Mouse (Mus musculus) intestine, postnatal 0 days (tissue): ENCODE results near the gene Slbp. TPM values are rescaled to one million over a fixed set of nuclear protein-coding genes. Genes with fewer than 3 reads are reported as not detected.
A peak's percentile ranks its signal among the peaks of the same experiment; 100 is the strongest.

Experiments used
- ATAC-seq: fragments of 200-750 bp; cut with Nextera tagmentation; 2 replicates; pipeline ENCODE4 v1.8.0; 2017; ENCODE audit warnings: mild to moderate bottlenecking, moderate TSS enrichment, moderate library complexity
- H3K27ac ChIP-seq: fragments of 300-500 bp; sonication (generic); 2 replicates; pipeline ENCODE4 v1.5.1; 2014; ENCODE audit warnings: mild to moderate bottlenecking, low read depth, low read length, moderate library complexity
- H3K27me3 ChIP-seq: fragments of 300-500 bp; sonication (generic); replicated peaks from 2 replicates; pipeline ENCODE4 v1.6.1; 2014; ENCODE audit warnings: low read length, mixed read lengths; ENCODE audit not compliant: control insufficient read depth, insufficient read depth
- H3K36me3 ChIP-seq: fragments of 300-500 bp; sonication (generic); 2 replicates; pipeline ENCODE4 v1.6.1; 2014; ENCODE audit warnings: mild to moderate bottlenecking, moderate library complexity; ENCODE audit not compliant: control insufficient read depth, insufficient read depth
- H3K4me1 ChIP-seq: fragments of 300-500 bp; sonication (generic); replicated peaks from 2 replicates; pipeline ENCODE4 v1.6.1; 2014; ENCODE audit warnings: antibody characterized with exemption, low read length, mixed read lengths; ENCODE audit not compliant: control insufficient read depth, insufficient read depth
- H3K4me2 ChIP-seq: fragments of 300-500 bp; sonication (generic); replicated peaks from 2 replicates; pipeline ENCODE4 v1.6.1; 2014; ENCODE audit warnings: low read depth, mild to moderate bottlenecking, moderate library complexity
- H3K4me3 ChIP-seq: fragments of 300-500 bp; sonication (generic); 2 replicates; pipeline ENCODE4 v1.5.1; 2014; ENCODE audit warnings: low read depth, low read length
- H3K9ac ChIP-seq: fragments of 300-500 bp; sonication (generic); 2 replicates; pipeline ENCODE4 v1.6.1; 2014; ENCODE audit warnings: mild to moderate bottlenecking, low read depth, low read length
- H3K9me3 ChIP-seq: fragments of 300-500 bp; sonication (generic); 2 replicates; pipeline ENCODE4 v1.6.1; 2016; ENCODE audit warnings: mixed run types; ENCODE audit not compliant: control insufficient read depth
- CTCF ChIP-seq: sonication (generic); IDR thresholded peaks from 2 replicates; pipeline ENCODE4 v1.5.1; 2016; ENCODE audit warnings: low read depth, mild to moderate bottlenecking, control low read depth, antibody characterized with exemption, moderate library complexity
- WGBS: fragments of 180-500 bp; shearing (Covaris S2); extraction: QIAGEN DNeasy Blood & Tissue Kit; methylation state at CpG from one replicate; pipeline ENCODE4 v1.1.7; 2014; 5-methylcytosine and 5-hydroxymethylcytosine counted together
- polyA plus RNA-seq: library from polyadenylated mRNA; unstranded; fragments of >200 nt; fragmentation: Nextera tagmentation; extraction: Ambion mirVana; gene quantifications from 2 replicates; pipeline ENCODE4 v1.2.1, GENCODE M21; 2015

Slbp gene
- polyA plus RNA-seq, 1 experiment from 2014 or later, result 92.9 TPM

DNA sequence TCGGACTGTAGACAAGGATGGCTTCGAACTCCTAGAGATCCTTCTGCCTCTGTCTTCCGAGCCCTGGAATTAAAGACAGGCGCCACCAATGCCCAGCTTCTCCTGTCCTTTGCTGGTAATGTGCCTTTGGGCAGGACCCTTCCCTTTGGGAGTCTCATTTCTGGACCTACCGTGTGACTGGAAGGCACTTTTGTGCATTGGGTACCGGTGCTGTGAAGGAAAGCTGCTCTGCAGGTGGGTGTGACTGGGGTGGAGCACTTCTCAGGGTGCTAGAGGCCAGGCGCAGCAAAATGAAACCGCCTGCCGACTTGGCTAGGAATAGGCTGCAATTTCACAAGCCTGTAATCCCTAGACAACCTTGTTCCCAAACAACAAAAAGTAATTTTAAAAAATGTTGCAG is 22.3 kb downstream of the Slbp start:
- no peaks in the 10 kb centered on the region for H3K36me3 ChIP-seq
- H3K27me3 ChIP-seq, result no peaks in the 10 kb centered on the region
- H3K9me3 ChIP-seq, result no peaks in the 10 kb centered on the region
- H3K4me1 ChIP-seq, result peaks cover 6% of the 10 kb centered on the region; the same call in 1 of the 2 replicates
- peak overlapping the region; percentile 0; the same call in 1 of the 2 replicates for H3K9ac ChIP-seq
- peak overlapping the region; percentile 83 for H3K4me3 ChIP-seq
- no peak for TF ChIP-seq CTCF
- ATAC-seq, result peak; percentile 49
- H3K27ac ChIP-seq, result peak overlapping the region; percentile 93
- WGBS, result under 1% methylated on average over 9 of the region's 9 CpGs
- peak overlapping the region; percentile 89 for H3K4me2 ChIP-seq

DNA sequence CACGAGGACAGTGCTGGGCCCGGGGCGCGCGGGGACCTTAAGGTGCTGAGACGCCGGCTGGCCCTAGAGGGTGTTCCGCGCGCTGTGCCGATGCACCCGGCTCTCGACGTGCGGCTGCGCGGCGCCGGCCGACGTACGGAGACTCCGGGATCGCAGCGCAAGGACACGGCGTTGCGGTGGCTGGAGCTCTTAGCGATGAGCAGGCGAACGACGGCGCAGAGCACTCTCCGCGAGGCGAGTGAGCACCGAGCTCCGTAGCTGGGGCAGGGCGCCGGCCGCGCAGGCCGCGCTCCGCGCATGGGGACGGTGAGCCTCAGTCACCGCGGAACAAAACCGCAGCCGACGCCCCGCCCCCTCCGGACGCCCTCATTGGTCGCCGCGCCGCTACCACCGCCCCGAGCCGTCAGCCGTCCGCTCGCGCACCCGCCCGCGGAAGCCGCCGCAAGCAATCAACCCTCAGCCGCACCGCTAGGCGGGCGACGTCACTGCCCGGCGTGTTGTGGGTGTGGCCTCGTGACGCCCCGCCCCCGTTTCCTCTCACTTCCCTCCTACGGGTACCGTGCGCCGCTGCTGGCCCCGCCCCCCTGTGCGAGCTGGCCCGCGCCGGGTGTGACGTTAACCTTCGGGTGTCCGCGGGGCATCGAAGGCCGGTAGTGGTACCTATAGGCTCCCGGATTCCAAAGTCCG is 22.9 kb downstream of the Slbp start, which contains the start of the genes Fam53a and Gm9903:
Fam53a (minus strand) TSS at position 335 of the 687 bp plus-strand sequence.
Gm9903 (plus strand) TSS at position 625 of the 687 bp plus-strand sequence.
- peaks cover 6% of the 10 kb centered on the region; the same call in 1 of the 2 replicates for H3K4me1 ChIP-seq
- peak within 1 kb of the TSS; percentile 83 for H3K4me3 ChIP-seq
- H3K27me3 ChIP-seq, result no peaks in the 10 kb centered on the region
- under 1% methylated on average over 94 of the region's 99 CpGs for WGBS
- no peaks in the 10 kb centered on the region for H3K36me3 ChIP-seq
- peak; percentile 96 for ATAC-seq
- peak within 1 kb of the TSS; percentile 89 for H3K4me2 ChIP-seq
- H3K9me3 ChIP-seq, result no peaks in the 10 kb centered on the region
- no peak; the same call in 1 of the 2 replicates for TF ChIP-seq CTCF
- peak within 1 kb of the TSS; percentile 87 for H3K9ac ChIP-seq
- H3K27ac ChIP-seq, result peak within 1 kb of the TSS; percentile 93

GRCm38 (mm10) chr5:33628820-33629300 is 23.5 kb downstream of the Slbp start:
- peak overlapping the region; percentile 87 for H3K9ac ChIP-seq
- no peaks in the 10 kb centered on the region for H3K36me3 ChIP-seq
- no peaks in the 10 kb centered on the region for H3K27me3 ChIP-seq
- TF ChIP-seq CTCF, result no peak
- H3K4me3 ChIP-seq, result peak overlapping the region; percentile 83
- H3K4me1 ChIP-seq, result peaks cover 6% of the 10 kb centered on the region; the same call in 1 of the 2 replicates
- 0% methylated on average over 24 of the region's 24 CpGs for WGBS
- peak overlapping the region; percentile 89 for H3K4me2 ChIP-seq
- H3K27ac ChIP-seq, result peak overlapping the region; percentile 93
- H3K9me3 ChIP-seq, result no peaks in the 10 kb centered on the region
- ATAC-seq, result peak; percentile 10

DNA sequence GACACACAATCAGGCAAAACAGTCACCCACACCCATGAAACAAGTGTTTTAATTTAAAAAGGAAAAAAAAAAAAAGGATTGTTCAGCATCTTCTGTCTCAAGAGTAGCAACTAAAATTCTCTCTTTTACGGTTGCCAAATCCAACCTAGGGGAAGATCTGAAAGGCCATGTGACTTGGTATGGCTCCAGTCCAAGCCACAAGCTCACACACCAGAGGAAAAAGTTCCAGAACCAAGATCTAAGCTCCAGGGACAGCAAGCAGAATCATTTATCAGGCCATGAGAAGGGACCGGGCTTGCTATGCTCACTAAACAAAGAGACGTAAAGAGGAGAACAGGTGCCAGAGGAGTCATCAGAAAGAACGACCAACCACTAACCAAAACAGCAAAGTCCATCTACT is 24.4 kb downstream of the Slbp start:
- 15% methylated on average over 4 of the region's 4 CpGs for WGBS

GRCm38 (mm10) chr5:33623766-33624165 is 28.6 kb downstream of the Slbp start:
- Histone ChIP-seq H3K4me1 (peaks cover 6% of the 10 kb centered on the region; the same call in 1 of the 2 replicates), H3K4me3 (no peak overlapping the region), H3K9me3 (no peaks in the 10 kb centered on the region), H3K4me2 (no peak overlapping the region), H3K9ac (no peak overlapping the region), H3K27ac (no peak overlapping the region), H3K36me3 (peaks cover 5% of the 10 kb centered on the region; the same call in 1 of the 2 replicates), H3K27me3 (no peaks in the 10 kb centered on the region)
- ATAC-seq, result no peak
- 83% methylated on average over 3 of the region's 3 CpGs for WGBS
- TF ChIP-seq CTCF, result no peak

More for the DNA sequence above, 24.4 kb downstream of the Slbp start:
- TF ChIP-seq CTCF, result no peak
- Histone ChIP-seq H3K4me1 (peaks cover 6% of the 10 kb centered on the region; the same call in 1 of the 2 replicates), H3K9me3 (no peaks in the 10 kb centered on the region), H3K27me3 (no peaks in the 10 kb centered on the region), H3K36me3 (0 out of 2 replicates have a peak, but pooled peaks cover 5% of the 10 kb centered on the region), H3K9ac (no peak overlapping the region), H3K4me2 (peak overlapping the region; percentile 89), H3K4me3 (peak overlapping the region; percentile 83), H3K27ac (no peak overlapping the region)
- ATAC-seq, result no peak

DNA sequence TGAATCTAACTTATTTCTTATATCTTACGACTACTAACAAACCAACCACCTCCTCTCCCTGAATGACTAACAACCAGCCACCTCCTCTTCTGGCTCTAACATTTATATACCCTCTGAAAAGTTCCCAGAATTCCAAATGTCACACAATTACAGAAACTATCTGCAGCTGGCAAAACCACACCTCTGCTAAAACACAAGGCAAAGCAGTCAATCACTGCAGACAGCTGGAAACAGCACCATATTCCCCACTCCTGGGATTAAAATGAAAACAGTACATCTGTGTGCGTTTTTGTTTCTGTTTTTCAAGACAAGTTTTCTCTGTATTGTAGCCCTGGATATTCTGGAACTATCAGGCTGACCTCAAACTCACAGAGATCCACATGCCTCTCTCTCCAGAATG is 29.7 kb downstream of the Slbp start:
- no peak overlapping the region for H3K27ac ChIP-seq
- no peak for ATAC-seq
- H3K36me3 ChIP-seq, result peaks cover 5% of the 10 kb centered on the region; the same call in 1 of the 2 replicates
- TF ChIP-seq CTCF, result no peak
- H3K9me3 ChIP-seq, result no peaks in the 10 kb centered on the region
- no peaks in the 10 kb centered on the region for H3K27me3 ChIP-seq
- peaks cover 7% of the 10 kb centered on the region for H3K4me1 ChIP-seq
- H3K4me2 ChIP-seq, result no peak overlapping the region
- no peak overlapping the region for H3K4me3 ChIP-seq
- WGBS, result 85% methylated on average over 2 of the region's 2 CpGs
- no peak overlapping the region for H3K9ac ChIP-seq
